Mouse (Mus musculus) retina, postnatal 1 day (tissue): ENCODE results near the gene Gm11983.
"Not testable (repeated sequence)": the region's sequence is repeated elsewhere in the genome, so short reads cannot be mapped to it uniquely, and the experiment has no call there.

ENCODE experiments used
- DNase-seq: peaks from one replicate; pipeline ENCODE4 v3.0.0-alpha.2; 2012

Gene Gm11983

GRCm38 (mm10) chr11:6837554-6837953, at the start of gene Gm11983:
TSS of gene Gm11983 (minus strand) at chr11:6837654.
- DNase-seq, result no peak

GRCm38 (mm10) chr11:6883045-6883444, 45.6 kb upstream of the Gm11983 start:
- not testable (repeated sequence) for DNase-seq

GRCm38 (mm10) chr11:6881614-6882013, 44.2 kb upstream of the Gm11983 start:
- DNase-seq, result peak; percentile 50

- no peak for DNase-seq
Measured at GRCm38 (mm10) chr11:6877740-6878139, 40.3 kb upstream of the Gm11983 start.

- DNase-seq, result no peak
Measured at GRCm38 (mm10) chr11:6870947-6871346, 33.5 kb upstream of the Gm11983 start.

- DNase-seq, result no peak
Measured at GRCm38 (mm10) chr11:6865536-6865935, 28.1 kb upstream of the Gm11983 start.

- DNase-seq, result no peak
Measured at GRCm38 (mm10) chr11:6862185-6862584, 24.7 kb upstream of the Gm11983 start.

- peak; percentile 79 for DNase-seq
Measured at GRCm38 (mm10) chr11:6859898-6860858, 22.7 kb upstream of the Gm11983 start.

GRCm38 (mm10) chr11:6859096-6859495, 21.6 kb upstream of the Gm11983 start:
- no peak for DNase-seq

- no peak for DNase-seq
Measured at GRCm38 (mm10) chr11:6855942-6856341, 18.5 kb upstream of the Gm11983 start.

GRCm38 (mm10) chr11:6853366-6853765, 15.9 kb upstream of the Gm11983 start:
- DNase-seq, result not testable (repeated sequence)

- DNase-seq, result peak; percentile 57
Measured at GRCm38 (mm10) chr11:6843831-6844230, 6.4 kb upstream of the Gm11983 start.

- no peak for DNase-seq
Measured at GRCm38 (mm10) chr11:6842160-6842559, 4.7 kb upstream of the Gm11983 start.

GRCm38 (mm10) chr11:6840775-6841174, 3.3 kb upstream of the Gm11983 start:
- DNase-seq, result no peak

GRCm38 (mm10) chr11:6834636-6835035, 2.8 kb downstream of the Gm11983 start:
- DNase-seq, result no peak

- DNase-seq, result no peak
Measured at GRCm38 (mm10) chr11:6833731-6834130, 3.7 kb downstream of the Gm11983 start.

GRCm38 (mm10) chr11:6831931-6832330, 5.5 kb downstream of the Gm11983 start:
- DNase-seq, result no peak

GRCm38 (mm10) chr11:6828196-6828595, 9.3 kb downstream of the Gm11983 start:
- DNase-seq, result peak; percentile 27

- no peak for DNase-seq
Measured at GRCm38 (mm10) chr11:6826157-6826556, 11.3 kb downstream of the Gm11983 start.

- no peak for DNase-seq
Measured at GRCm38 (mm10) chr11:6823176-6823575, 14.3 kb downstream of the Gm11983 start.

GRCm38 (mm10) chr11:6814486-6814885, 23.0 kb downstream of the Gm11983 start:
- DNase-seq, result no peak

- DNase-seq, result not testable (repeated sequence)
Measured at GRCm38 (mm10) chr11:6802879-6803278, 34.6 kb downstream of the Gm11983 start.

- DNase-seq, result peak; percentile 25
Measured at GRCm38 (mm10) chr11:6790690-6791089, 46.8 kb downstream of the Gm11983 start.
